Mouse (Mus musculus) forebrain, embryonic 16.5 days (tissue): Measurements from ENCODE around the gene Nfic. TPM values are rescaled to one million over a fixed set of nuclear protein-coding genes. Genes with fewer than 3 reads are reported as not detected.

Experiments used
- ATAC-seq: fragments of 200-750 bp; cut with Nextera tagmentation; 2 replicates; pipeline ENCODE4 v1.8.0; 2017; ENCODE audit warnings: mild to moderate bottlenecking, moderate library complexity
- H3K27ac ChIP-seq: fragments of 300-500 bp; sonication (generic); 2 replicates; pipeline ENCODE4 v1.5.1; 2014; ENCODE audit warnings: low read length, control low read depth
- H3K27me3 ChIP-seq: fragments of 300-500 bp; sonication (generic); replicated peaks from 2 replicates; pipeline ENCODE4 v1.6.1; 2014; ENCODE audit warnings: low read length; ENCODE audit not compliant: control insufficient read depth, insufficient read depth
- H3K36me3 ChIP-seq: fragments of 300-500 bp; sonication (generic); 2 replicates; pipeline ENCODE4 v1.6.1; 2014; ENCODE audit not compliant: control insufficient read depth, insufficient read depth
- H3K4me1 ChIP-seq: fragments of 300-500 bp; sonication (generic); replicated peaks from 2 replicates; pipeline ENCODE4 v1.6.1; 2014; ENCODE audit warnings: low read length; ENCODE audit not compliant: control insufficient read depth, insufficient read depth
- H3K4me2 ChIP-seq: fragments of 300-500 bp; sonication (generic); 2 replicates; pipeline ENCODE4 v1.6.1; 2014; ENCODE audit warnings: mild to moderate bottlenecking, low read length, control low read depth
- H3K4me3 ChIP-seq: fragments of 300-500 bp; sonication (generic); replicated peaks from 2 replicates; pipeline ENCODE4 v1.5.1; 2014; ENCODE audit warnings: mild to moderate bottlenecking, low read length, control low read depth
- H3K9ac ChIP-seq: fragments of 300-500 bp; sonication (generic); replicated peaks from 2 replicates; pipeline ENCODE4 v1.6.1; 2014; ENCODE audit warnings: low read depth, low read length, control low read depth
- H3K9me3 ChIP-seq: fragments of 300-500 bp; sonication (generic); 2 replicates; pipeline ENCODE4 v1.6.1; 2016; ENCODE audit warnings: low read length; ENCODE audit not compliant: control insufficient read depth
- WGBS: fragments of 180-500 bp; shearing (Covaris S2); extraction: QIAGEN DNeasy Blood & Tissue Kit; methylation state at CpG from one replicate; pipeline ENCODE4 v1.1.7; 2014; 5-methylcytosine and 5-hydroxymethylcytosine counted together
- polyA plus RNA-seq: library from polyadenylated mRNA; unstranded; fragments of >200 nt; fragmentation: Nextera tagmentation; extraction: Ambion mirVana; gene quantifications from 2 replicates; pipeline ENCODE4 v1.2.1, GENCODE M21; 2015

Nfic gene
- polyA plus RNA-seq, 1 experiment from 2014 or later = 25.4 TPM

DNA sequence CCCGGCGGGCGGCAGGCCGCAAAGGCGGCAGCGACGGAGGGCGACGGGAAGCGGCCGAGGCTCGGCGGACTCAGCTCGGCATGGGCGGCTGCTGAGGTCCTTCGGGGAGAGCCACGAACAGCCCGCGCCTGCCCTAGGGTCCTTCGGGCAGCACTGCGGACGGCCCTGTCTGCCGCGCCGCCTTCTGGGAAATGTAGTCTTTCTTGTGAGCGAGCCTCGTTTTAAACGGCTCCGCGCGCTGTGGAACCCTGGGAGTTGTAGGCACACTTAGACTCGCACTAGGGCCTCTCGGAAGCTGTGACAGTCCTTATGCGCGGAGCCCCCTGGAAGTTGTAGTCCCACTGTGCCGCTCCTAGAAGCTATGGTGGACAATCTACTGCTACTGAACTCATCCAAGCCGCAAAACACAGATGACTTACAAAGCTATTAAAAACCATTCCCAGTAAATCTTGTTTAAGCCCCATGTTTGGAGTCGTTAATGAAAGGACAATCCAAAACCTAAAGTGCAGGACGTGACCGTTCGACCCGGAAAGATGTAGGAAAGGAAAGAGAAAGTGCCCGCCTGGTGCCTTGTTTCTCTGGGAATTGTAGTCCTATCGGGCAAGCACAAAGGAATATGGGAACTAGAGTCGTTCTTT, 40.9 kb upstream of the Nfic start, which contains the start of gene Ncln:
TSS of gene Ncln (minus strand) at position 129 of the 638 bp plus-strand sequence.
- Histone ChIP-seq H3K27ac (peak within 1 kb of the TSS; percentile 71), H3K4me1 (peaks cover 19% of the 10 kb centered on the region), H3K4me2 (peak within 1 kb of the TSS; percentile 77), H3K4me3 (peak within 1 kb of the TSS; percentile 75), H3K36me3 (0 out of 2 replicates have a peak, but pooled peaks cover 3% of the 10 kb centered on the region), H3K9me3 (no peaks in the 10 kb centered on the region), H3K27me3 (no peaks in the 10 kb centered on the region), H3K9ac (peak within 1 kb of the TSS; percentile 75)
- peak; percentile 98 for ATAC-seq
- WGBS = under 1% methylated on average over 43 of the region's 45 CpGs

DNA sequence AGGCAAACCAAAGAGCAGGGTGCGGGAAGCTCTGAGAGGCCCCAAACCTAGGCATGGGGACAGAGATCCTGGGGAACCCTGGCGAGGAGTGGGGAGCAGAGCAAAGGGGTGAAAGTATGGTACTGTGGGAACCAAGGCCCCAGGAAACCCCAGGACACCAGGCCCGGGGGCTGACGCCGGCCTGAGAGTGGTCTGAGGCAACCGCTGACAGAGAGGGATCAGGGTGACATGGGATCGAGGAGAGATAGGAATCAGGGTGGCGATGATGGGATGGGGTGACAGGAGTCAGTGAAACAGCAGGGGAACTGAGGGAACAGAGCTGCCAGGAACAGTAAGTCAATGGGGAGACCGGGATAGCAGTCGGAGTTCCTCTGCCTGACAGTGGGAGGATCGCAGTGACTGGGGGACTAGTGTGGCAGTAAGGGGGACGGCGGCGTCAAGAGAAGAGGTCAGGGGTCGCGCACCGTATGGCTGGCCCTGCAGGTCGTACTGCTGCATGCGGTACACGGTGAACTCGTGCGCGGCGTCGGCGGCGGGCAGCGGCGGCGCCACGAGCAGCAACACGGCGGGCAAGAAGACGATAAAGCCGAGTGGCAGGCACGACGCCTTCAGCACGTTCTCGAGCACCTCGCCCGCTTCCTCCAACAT, 40.3 kb upstream of the Nfic start:
- ATAC-seq = peak; percentile 39
- H3K9ac ChIP-seq = peak overlapping the region; percentile 75
- H3K27ac ChIP-seq = peak overlapping the region; percentile 48
- no peaks in the 10 kb centered on the region for H3K9me3 ChIP-seq
- peaks cover 19% of the 10 kb centered on the region for H3K4me1 ChIP-seq
- peak overlapping the region; percentile 75 for H3K4me3 ChIP-seq
- peaks cover 6% of the 10 kb centered on the region; the same call in 1 of the 2 replicates for H3K36me3 ChIP-seq
- peak overlapping the region; percentile 77 for H3K4me2 ChIP-seq
- 2% methylated on average over 41 of the region's 41 CpGs for WGBS
- H3K27me3 ChIP-seq = no peaks in the 10 kb centered on the region

GRCm38 (mm10) chr10:81495151-81495550, 39.7 kb upstream of the Nfic start:
- H3K9ac ChIP-seq = peak overlapping the region; percentile 75
- no peaks in the 10 kb centered on the region for H3K27me3 ChIP-seq
- no peak for ATAC-seq
- peaks cover 7% of the 10 kb centered on the region; the same call in 1 of the 2 replicates for H3K36me3 ChIP-seq
- H3K9me3 ChIP-seq = no peaks in the 10 kb centered on the region
- peak overlapping the region; percentile 75 for H3K4me3 ChIP-seq
- 74% methylated on average over 6 of the region's 6 CpGs for WGBS
- H3K4me1 ChIP-seq = peaks cover 19% of the 10 kb centered on the region
- H3K27ac ChIP-seq = no peak overlapping the region
- peak overlapping the region; percentile 77 for H3K4me2 ChIP-seq

DNA sequence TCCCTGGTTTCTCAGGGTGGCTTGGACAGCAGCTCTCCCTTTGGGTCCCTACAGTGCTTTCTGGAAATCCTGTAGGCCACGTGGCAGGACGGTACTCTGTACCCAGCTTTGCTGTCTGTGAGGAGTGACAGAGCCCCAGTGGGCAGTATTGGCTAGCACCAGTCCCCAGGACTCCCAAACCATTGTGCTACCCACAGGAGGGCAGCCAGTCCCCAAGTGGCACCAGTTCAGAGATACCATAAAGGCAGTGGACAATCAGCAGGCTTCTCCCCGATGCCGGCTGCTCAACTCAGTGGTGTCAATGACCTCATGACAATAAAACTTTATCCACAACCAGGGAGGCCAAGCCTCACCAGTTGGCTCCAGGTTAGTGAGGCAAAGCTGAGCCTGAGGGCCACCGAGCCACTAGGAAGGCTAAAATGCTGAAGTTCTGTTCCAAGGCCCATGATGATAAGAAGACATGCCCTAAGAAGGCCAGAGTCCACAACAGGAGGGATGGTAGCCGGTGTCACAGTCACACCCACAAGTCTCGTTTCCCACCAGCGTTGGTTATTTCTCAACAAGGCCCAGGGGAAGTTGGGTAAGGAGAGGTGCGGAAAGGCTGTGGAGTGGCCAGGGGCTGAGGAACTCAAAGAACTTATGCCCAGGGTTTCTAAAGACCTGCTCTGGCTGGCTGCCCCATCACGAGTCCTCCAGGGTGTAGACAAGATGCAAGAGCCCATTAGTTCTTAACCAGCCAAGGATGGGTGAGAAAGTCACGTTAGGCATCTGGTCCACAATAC, 39.0 kb upstream of the Nfic start:
- no peak overlapping the region for H3K9ac ChIP-seq
- no peaks in the 10 kb centered on the region for H3K27me3 ChIP-seq
- H3K4me3 ChIP-seq = no peak overlapping the region
- WGBS = 90% methylated on average over 11 of the region's 11 CpGs
- no peak overlapping the region for H3K27ac ChIP-seq
- H3K9me3 ChIP-seq = no peaks in the 10 kb centered on the region
- no peak overlapping the region for H3K4me2 ChIP-seq
- H3K36me3 ChIP-seq = peaks cover 7% of the 10 kb centered on the region; the same call in 1 of the 2 replicates
- peaks cover 19% of the 10 kb centered on the region for H3K4me1 ChIP-seq
- no peak for ATAC-seq

- H3K27ac ChIP-seq = no peak overlapping the region
- H3K4me3 ChIP-seq = no peak overlapping the region
- H3K4me1 ChIP-seq = peaks cover 19% of the 10 kb centered on the region
- H3K9me3 ChIP-seq = no peaks in the 10 kb centered on the region
- WGBS = 87% methylated on average over 8 of the region's 8 CpGs
- H3K36me3 ChIP-seq = peaks cover 9% of the 10 kb centered on the region; the same call in 1 of the 2 replicates
- no peak overlapping the region for H3K4me2 ChIP-seq
- no peak for ATAC-seq
- H3K27me3 ChIP-seq = no peaks in the 10 kb centered on the region
- no peak overlapping the region for H3K9ac ChIP-seq
Measured at GRCm38 (mm10) chr10:81493601-81494220, 38.3 kb upstream of the Nfic start.

GRCm38 (mm10) chr10:81492606-81493240, 37.3 kb upstream of the Nfic start:
- ATAC-seq = no peak
- H3K36me3 ChIP-seq = peaks cover 16% of the 10 kb centered on the region; the same call in 1 of the 2 replicates

DNA sequence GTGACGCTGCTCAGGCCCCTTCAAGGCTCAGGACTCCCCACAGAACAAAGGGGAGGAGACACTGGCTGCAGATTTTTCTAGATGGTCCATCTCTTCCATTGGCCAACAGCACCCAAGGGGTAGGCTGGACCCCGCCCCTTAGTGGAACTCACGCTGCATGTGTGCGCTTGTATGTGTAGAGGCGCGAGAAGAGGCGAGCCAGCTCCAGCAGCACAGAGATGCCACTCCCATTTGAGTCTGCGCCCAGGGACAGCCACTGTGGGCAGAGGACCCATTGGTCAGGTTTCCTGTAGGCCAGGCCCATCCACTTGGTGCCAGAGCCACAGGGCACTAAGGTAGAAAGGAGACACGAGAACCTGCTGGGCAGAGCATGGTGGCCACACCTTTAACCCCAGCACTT, 35.6 kb upstream of the Nfic start:
- H3K9ac ChIP-seq = no peak overlapping the region
- no peak overlapping the region for H3K4me2 ChIP-seq
- H3K36me3 ChIP-seq = peaks cover 27% of the 10 kb centered on the region
- H3K9me3 ChIP-seq = no peaks in the 10 kb centered on the region
- H3K4me3 ChIP-seq = no peak overlapping the region
- no peak for ATAC-seq
- H3K27me3 ChIP-seq = no peaks in the 10 kb centered on the region
- WGBS = 94% methylated on average over 9 of the region's 9 CpGs
- H3K4me1 ChIP-seq = peaks cover 15% of the 10 kb centered on the region
- no peak overlapping the region for H3K27ac ChIP-seq

More at GRCm38 (mm10) chr10:81492606-81493240, 37.3 kb upstream of the Nfic start:
- no peak overlapping the region for H3K4me2 ChIP-seq
- no peak overlapping the region for H3K4me3 ChIP-seq
- H3K9me3 ChIP-seq = no peaks in the 10 kb centered on the region
- no peak overlapping the region for H3K9ac ChIP-seq
- 90% methylated on average over 11 of the region's 11 CpGs for WGBS
- H3K27ac ChIP-seq = no peak overlapping the region
- peaks cover 19% of the 10 kb centered on the region for H3K4me1 ChIP-seq
- H3K27me3 ChIP-seq = no peaks in the 10 kb centered on the region

DNA sequence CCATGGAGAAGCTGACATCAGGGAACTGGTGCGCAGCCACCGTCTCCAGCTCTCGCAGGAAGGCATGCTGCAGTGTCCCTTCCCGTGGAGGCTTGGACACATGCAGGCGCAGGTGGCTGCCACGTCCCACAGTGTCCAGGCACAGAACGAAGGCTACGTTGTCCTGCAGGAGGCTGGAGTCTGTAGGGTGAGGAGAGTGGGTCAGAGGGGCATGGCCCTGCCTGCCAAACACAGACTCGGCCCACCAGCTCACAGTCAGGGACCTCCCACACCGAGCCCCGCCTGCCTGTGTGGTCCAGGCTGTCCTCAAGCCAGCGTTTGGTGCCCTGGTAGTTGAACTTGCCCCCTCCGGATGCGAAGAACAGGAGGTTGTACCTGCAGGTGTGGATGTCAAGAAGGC, 34.5 kb upstream of the Nfic start:
- H3K27me3 ChIP-seq = no peaks in the 10 kb centered on the region
- peaks cover 8% of the 10 kb centered on the region for H3K4me1 ChIP-seq
- no peak overlapping the region for H3K9ac ChIP-seq
- H3K4me3 ChIP-seq = no peak overlapping the region
- no peak overlapping the region for H3K27ac ChIP-seq
- ATAC-seq = no peak
- WGBS = 87% methylated on average over 14 of the region's 14 CpGs
- H3K36me3 ChIP-seq = peaks cover 27% of the 10 kb centered on the region
- H3K4me2 ChIP-seq = no peak overlapping the region
- no peaks in the 10 kb centered on the region for H3K9me3 ChIP-seq
